Mouse (Mus musculus) ES-E14 (cell line): ENCODE results near the gene Mad1l1.

Source experiments
- CHD2 ChIP-seq: IDR thresholded peaks from 2 replicates; pipeline ENCODE4 v1.6.1; 2014; ENCODE audit warnings: mild to moderate bottlenecking, low read depth, low read length, inconsistent platforms
- MAFK ChIP-seq: IDR thresholded peaks from 2 replicates; pipeline ENCODE4 v1.6.1; 2014; ENCODE audit warnings: mild to moderate bottlenecking, low read depth, low read length, inconsistent platforms; ENCODE audit not compliant: insufficient read depth
- ZC3H11A ChIP-seq: IDR thresholded peaks from 2 replicates; pipeline ENCODE4 v1.6.1; 2012; ENCODE audit warnings: low read depth, mild to moderate bottlenecking, inconsistent platforms, low read length, borderline replicate concordance
- ZNF384 ChIP-seq: IDR thresholded peaks from 2 replicates; pipeline ENCODE4 v1.6.1; 2012; ENCODE audit warnings: low read depth, low read length, inconsistent platforms

- TF ChIP-seq CHD2, result no peak
- TF ChIP-seq ZC3H11A, result no peak
- TF ChIP-seq MAFK, result no peak
- no peak for TF ChIP-seq ZNF384
Observed at GRCm38 (mm10) chr5:140225103-140225502, 96.2 kb downstream of the Mad1l1 start.
